Comparison of ENCODE assay signal across 8 mouse cellular contexts in the genomic region with DNA sequence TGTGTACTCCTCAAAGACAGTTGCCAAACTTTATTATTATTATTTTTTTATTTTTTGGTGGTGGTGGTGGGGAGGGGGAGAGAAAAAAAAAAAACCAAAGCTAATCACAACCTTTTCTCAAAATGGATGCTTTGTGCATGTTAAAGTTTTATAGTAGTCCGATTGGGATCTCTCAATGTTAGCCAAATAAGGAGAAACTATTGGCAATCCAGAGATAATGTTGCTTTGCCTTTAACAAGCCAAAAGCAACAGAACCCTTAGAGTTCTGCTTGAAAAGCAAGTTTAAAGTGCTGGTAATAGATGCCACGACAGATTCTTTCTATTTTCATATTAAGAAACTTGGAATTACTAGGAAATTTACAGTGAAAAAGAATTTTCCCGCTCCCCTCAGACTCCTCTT. TPM values are rescaled to one million over a fixed set of nuclear protein-coding genes. Genes with fewer than 3 reads are reported as not detected.
DNase-seq lines count a peak whose midpoint lies in the region; ATAC-seq and TF ChIP-seq lines count a peak whose summit lies in the region.

No protein-coding gene starts in this region.

- H3K4me2 ChIP-seq in heart, embryonic 11.5 days: peak overlapping the region; percentile 71
- H3K4me2 ChIP-seq in CH12.LX (ENCODE audit: insufficient read depth, low read depth, poor library complexity, severe bottlenecking): peak overlapping the region; percentile 55; the same call in 1 of the 2 replicates
- H3K4me2 ChIP-seq in forebrain, embryonic 14.5 days (ENCODE audit: low read length): peak overlapping the region; percentile 63
- H3K4me2 ChIP-seq in liver, embryonic 15.5 days: peak overlapping the region; percentile 87

- no peak for TF ChIP-seq EP300 in CH12.LX (IDR thresholded peaks at IDR 0.05; ENCODE audit: low read length)

- dilution Hi-C loops in CH12.LX (cut with MboI; ENCODE audit: extremely low pct_ligation_motif_present, extremely low pct_unique_long_range_greater_than_20kb, low sequenced_read_pairs): no loop called here

- 17% methylated on average over 3 of the region's 3 CpGs for WGBS in heart, embryonic 11.5 days (ENCODE audit: insufficient replicate concordance)
- WGBS in forebrain, embryonic 14.5 days: 25% methylated on average over 3 of the region's 3 CpGs
- WGBS in liver, embryonic 15.5 days (ENCODE audit: insufficient replicate concordance): 18% methylated on average over 3 of the region's 3 CpGs

- H3K4me3 ChIP-seq in heart, embryonic 11.5 days (ENCODE audit: low read depth, low read length): peak overlapping the region; percentile 98
- peak overlapping the region; percentile 90 to 97 (median 94) for H3K4me3 ChIP-seq in CH12.LX (replicated peaks in 1 of 3; ENCODE audit: low read depth in 2 of 3, low read length in 2 of 3, poor library complexity in 1 of 3)
- peak overlapping the region; percentile 99 for H3K4me3 ChIP-seq in forebrain, embryonic 14.5 days (ENCODE audit: low read depth, low read length)
- H3K4me3 ChIP-seq in liver, embryonic 15.5 days (replicated peaks): peak overlapping the region; percentile 83

- H3K27me3 ChIP-seq in heart, embryonic 11.5 days (ENCODE audit: control insufficient read depth, insufficient read depth, low read length): no peaks in the 10 kb centered on the region
- H3K27me3 ChIP-seq in CH12.LX (replicated peaks): no peaks in the 10 kb centered on the region
- no peaks in the 10 kb centered on the region for H3K27me3 ChIP-seq in forebrain, embryonic 14.5 days (replicated peaks; ENCODE audit: control insufficient read depth, insufficient read depth, low read length)
- H3K27me3 ChIP-seq in liver, embryonic 15.5 days: no peaks in the 10 kb centered on the region

- intact Hi-C loops in heart, postnatal 36 days (cut with DNase I): loop anchor here (2.0 to 10.0 kb wide), 4 partner anchors 76 to 281 kb away; no protein-coding TSS in a partner anchor

- TF ChIP-seq RAD21 in CH12.LX (IDR thresholded peaks at IDR 0.05; ENCODE audit: low read depth, low read length): no peak

- H3K79me2 ChIP-seq in CH12.LX (replicated peaks; ENCODE audit: control insufficient read depth, extremely low read depth, insufficient read depth, poor library complexity, severe bottlenecking): peaks cover 37% of the 10 kb centered on the region

- H3K27ac ChIP-seq in heart, embryonic 11.5 days (ENCODE audit: low read depth, low read length): peak overlapping the region; percentile 97
- H3K27ac ChIP-seq in CH12.LX (ENCODE audit: insufficient read depth, low read depth): no peak overlapping the region
- H3K27ac ChIP-seq in forebrain, embryonic 14.5 days (ENCODE audit: low read depth, low read length): no peak overlapping the region
- H3K27ac ChIP-seq in liver, embryonic 15.5 days (replicated peaks): peak overlapping the region; percentile 96

- no peak for TF ChIP-seq POLR2A in CH12.LX (IDR thresholded peaks at IDR 0.05; ENCODE audit: low read depth, low read length)

- no peaks in the 10 kb centered on the region for H3K9me3 ChIP-seq in heart, embryonic 11.5 days (replicated peaks; ENCODE audit: control insufficient read depth, low read length)
- no peaks in the 10 kb centered on the region for H3K9me3 ChIP-seq in CH12.LX (replicated peaks; ENCODE audit: low read length)
- H3K9me3 ChIP-seq in forebrain, embryonic 14.5 days (replicated peaks; ENCODE audit: control insufficient read depth, low read length): no peaks in the 10 kb centered on the region
- H3K9me3 ChIP-seq in liver, embryonic 15.5 days (replicated peaks): no peaks in the 10 kb centered on the region

- peaks cover 29% of the 10 kb centered on the region for H3K4me1 ChIP-seq in heart, embryonic 11.5 days (ENCODE audit: control insufficient read depth, insufficient read depth, low read length)
- peaks cover 0 to 32% of the 10 kb centered on the region in 2 experiments; a peak in 3 of 4 replicates for H3K4me1 ChIP-seq in CH12.LX (ENCODE audit: control insufficient read depth in 1 of 2, insufficient read depth in 2 of 2)
- peaks cover 17% of the 10 kb centered on the region for H3K4me1 ChIP-seq in forebrain, embryonic 14.5 days (ENCODE audit: control insufficient read depth, insufficient read depth, low read length)
- peaks cover 49% of the 10 kb centered on the region for H3K4me1 ChIP-seq in liver, embryonic 15.5 days (replicated peaks)

- DNase-seq in heart, postnatal 36 days: no peak
- DNase-seq in CH12.LX (ENCODE audit: extremely low read depth): no peak
- DNase-seq in forebrain, embryonic 14.5 days (ENCODE audit: low spot score): no peak
- no peak for DNase-seq in thymus, postnatal 0 days (ENCODE audit: low spot score)
- DNase-seq in layer of hippocampus, postnatal 10 days (ENCODE audit: low spot score in 2 of 2): no peak

- in situ Hi-C loops in CH12.LX (cut with MboI; ENCODE audit: low pct_ligation_motif_present, low pct_unique_long_range_greater_than_20kb, low sequenced_read_pairs): no loop called here

- H3K9ac ChIP-seq in heart, embryonic 11.5 days (ENCODE audit: low read depth, low read length): peak overlapping the region; percentile 100
- H3K9ac ChIP-seq in CH12.LX (ENCODE audit: insufficient read depth, low read depth): peak overlapping the region; percentile 100
- H3K9ac ChIP-seq in forebrain, embryonic 14.5 days (ENCODE audit: low read length): peak overlapping the region; percentile 99
- peak overlapping the region; percentile 97 for H3K9ac ChIP-seq in liver, embryonic 15.5 days

- H3K36me3 ChIP-seq in heart, embryonic 11.5 days (ENCODE audit: control insufficient read depth, insufficient read depth, low read length): no peaks in the 10 kb centered on the region
- H3K36me3 ChIP-seq in CH12.LX (replicated peaks in 1 of 2; ENCODE audit: control insufficient read depth in 1 of 2, insufficient read depth in 1 of 2, low read length in 1 of 2): peaks cover 0 to 15% of the 10 kb centered on the region in 2 experiments
- no peaks in the 10 kb centered on the region for H3K36me3 ChIP-seq in forebrain, embryonic 14.5 days (ENCODE audit: control insufficient read depth, insufficient read depth, low read length)
- H3K36me3 ChIP-seq in liver, embryonic 15.5 days (replicated peaks): 0 out of 2 replicates have a peak, but pooled peaks cover 5% of the 10 kb centered on the region

- ATAC-seq in heart, embryonic 11.5 days (replicated peaks; ENCODE audit: insufficient number of reproducible peaks, low FRiP score, low TSS enrichment): no peak
- ATAC-seq in forebrain, embryonic 14.5 days: no peak
- ATAC-seq in liver, embryonic 15.5 days (ENCODE audit: insufficient read depth): no peak
- ATAC-seq in megakaryocyte-erythroid progenitor cell, adult 5-6 weeks (replicated peaks; ENCODE audit: low FRiP score, low TSS enrichment, poor library complexity, severe bottlenecking): no peak

- no peak for TF ChIP-seq CTCF in CH12.LX (conservative IDR thresholded peaks at IDR 0.05 in 1 of 2, IDR thresholded peaks at IDR 0.05 in 1 of 2; ENCODE audit: low read depth in 2 of 2, low read length in 2 of 2)

TF ChIP-seq in CH12.LX, 34 proteins besides CTCF, POLR2A, EP300 and RAD21:
- no peak for TF ChIP-seq IRF4 (IDR thresholded peaks at IDR 0.05; ENCODE audit: low read depth, low read length)
- no peak for TF ChIP-seq MXI1 (IDR thresholded peaks at IDR 0.05; ENCODE audit: low read depth, low read length)
- TF ChIP-seq USF2 (conservative IDR thresholded peaks at IDR 0.05; ENCODE audit: low read depth, low read length): no peak
- TF ChIP-seq UBTF (IDR thresholded peaks at IDR 0.05; ENCODE audit: low read depth, low read length): no peak
- TF ChIP-seq GABPA (IDR thresholded peaks at IDR 0.05; ENCODE audit: insufficient replicate concordance, low read depth, low read length): no peak
- TF ChIP-seq ZNF384 (IDR thresholded peaks at IDR 0.05; ENCODE audit: low read depth, low read length): no peak
- TF ChIP-seq E2F4 (IDR thresholded peaks at IDR 0.05; ENCODE audit: insufficient replicate concordance, low read depth, low read length): no peak
- no peak for TF ChIP-seq ZKSCAN1 (IDR thresholded peaks at IDR 0.05; ENCODE audit: borderline replicate concordance, low read depth, low read length)
- no peak for TF ChIP-seq PAX5 (IDR thresholded peaks at IDR 0.05; ENCODE audit: low read length)
- no peak for TF ChIP-seq TBP (conservative IDR thresholded peaks at IDR 0.05; ENCODE audit: low read depth, low read length)

RNA-seq across cellular contexts. Expression of gene Ppp1r12a, which starts 1.5 kb away (rescaled TPM):
- polyA plus RNA-seq in heart, embryonic 11.5 days (2014; fragmentation: Nextera tagmentation; extraction: Ambion mirVana): 113 and 120 TPM in 2 replicates
- total RNA-seq in heart, postnatal 36 days (2021): 10 to 100 TPM; 55.4 to 61.8 TPM
- total RNA-seq in CH12.LX (2012; rRNA removed): 34.4 and 41.8 TPM in 2 replicates
- 70.8 and 79.8 TPM in 2 replicates for total RNA-seq in CH12.LX (2014; rRNA removed)
- polyA plus RNA-seq in CH12.LX (2012; ENCODE audit: insufficient read length, low read depth): 59.7 and 60.0 TPM in 2 replicates
- 64.9 and 71.5 TPM in 2 replicates for polyA plus RNA-seq in forebrain, embryonic 14.5 days (2014; fragmentation: Nextera tagmentation; extraction: Ambion mirVana)
- 30.4 and 31.5 TPM in 2 replicates for polyA plus RNA-seq in liver, embryonic 15.5 days (2015; fragmentation: Nextera tagmentation; extraction: Ambion mirVana)
- 72.0 and 83.3 TPM in 2 replicates for polyA plus RNA-seq in thymus, postnatal 0 days (2015; fragmentation: Nextera tagmentation; extraction: Ambion mirVana)
- total RNA-seq in megakaryocyte-erythroid progenitor cell, adult 5-6 weeks (2014; fragmentation: Nextera tagmentation): 64.2 and 92.2 TPM in 2 replicates
- 131 and 151 TPM in 2 replicates for total RNA-seq in megakaryocyte-erythroid progenitor cell, adult 5-6 weeks (2017)
- 100 to 1,000 TPM in 1 of 2 experiments, 10 to 100 TPM in 1; 98.5 to 102 TPM for total RNA-seq in layer of hippocampus, postnatal 10 days (2021)

Comparison
In these comparisons a context has a peak if more than half of its experiments do, and no peak if none do; other contexts are left out.
1. H3K27ac ChIP-seq: peak in heart, embryonic 11.5 days (single experiment) and liver, embryonic 15.5 days (single experiment); none in CH12.LX (single experiment) and forebrain, embryonic 14.5 days (single experiment).
2. Peak in every context shown above with its lines, with median percentiles within 50 percentile points of each other: H3K4me2 ChIP-seq, H3K4me3 ChIP-seq and H3K9ac ChIP-seq.